Mouse (Mus musculus): Measurements from ENCODE around the gene Ppp1r26.
"Not testable (repeated sequence)": the region's sequence is repeated elsewhere in the genome, so short reads cannot be mapped to it uniquely, and the experiment has no call there.

Ppp1r26 gene

GRCm38 (mm10) chr2:28446181-28446514 lies 452 bp upstream of the Ppp1r26 start:
- no peak for DNase-seq (ENCODE audit: low spot score in 2 of 2)

GRCm38 (mm10) chr2:28447315-28447670 lies 693 bp downstream of the Ppp1r26 start:
- no peak for DNase-seq (ENCODE audit: low spot score in 2 of 2)

GRCm38 (mm10) chr2:28451663-28452062 lies 5.1 kb downstream of the Ppp1r26 start:
- no peak for DNase-seq (ENCODE audit: low spot score in 2 of 2)

- DNase-seq (ENCODE audit: low spot score in 2 of 2) = no peak
Measured at GRCm38 (mm10) chr2:28453539-28453938, 6.9 kb downstream of the Ppp1r26 start.

- no peak for DNase-seq (ENCODE audit: low spot score in 2 of 2)
Measured at GRCm38 (mm10) chr2:28456616-28457015, 10.0 kb downstream of the Ppp1r26 start.

- DNase-seq (ENCODE audit: low spot score in 2 of 2) = peak in 1 of 2 experiments; percentile 41
Measured at GRCm38 (mm10) chr2:28463919-28464318, 17.3 kb downstream of the Ppp1r26 start.

GRCm38 (mm10) chr2:28464919-28465318 lies 18.3 kb downstream of the Ppp1r26 start:
- DNase-seq (ENCODE audit: low spot score in 2 of 2) = no peak

- peak; percentile 68 to 75 for DNase-seq (ENCODE audit: low spot score in 2 of 2)
Measured at GRCm38 (mm10) chr2:28465836-28466518, 19.4 kb downstream of the Ppp1r26 start, which contains the start of gene 1700007K13Rik. TSS of gene 1700007K13Rik (minus strand) at chr2:28466332.

- DNase-seq (ENCODE audit: low spot score in 2 of 2) = peak; percentile 62 to 83
Measured at GRCm38 (mm10) chr2:28467860-28468485, 21.4 kb downstream of the Ppp1r26 start, which contains the start of gene Mrps2. TSS of gene Mrps2 (plus strand) at chr2:28468066.

- DNase-seq (ENCODE audit: low spot score in 2 of 2) = no peak
Measured at GRCm38 (mm10) chr2:28468486-28469225, 22.1 kb downstream of the Ppp1r26 start.

GRCm38 (mm10) chr2:28469461-28469860 lies 22.9 kb downstream of the Ppp1r26 start:
- no peak for DNase-seq (ENCODE audit: low spot score in 2 of 2)

GRCm38 (mm10) chr2:28470591-28470990 lies 24.0 kb downstream of the Ppp1r26 start:
- no peak for DNase-seq (ENCODE audit: low spot score in 2 of 2)

GRCm38 (mm10) chr2:28472011-28472410 lies 25.4 kb downstream of the Ppp1r26 start:
- not testable (repeated sequence) for DNase-seq (ENCODE audit: low spot score in 2 of 2)

- not testable (repeated sequence) for DNase-seq (ENCODE audit: low spot score in 2 of 2)
Measured at GRCm38 (mm10) chr2:28477993-28478392, 31.4 kb downstream of the Ppp1r26 start.

- DNase-seq (ENCODE audit: low spot score in 2 of 2) = no peak
Measured at GRCm38 (mm10) chr2:28479208-28480204, 32.9 kb downstream of the Ppp1r26 start.

- no peak for DNase-seq (ENCODE audit: low spot score in 2 of 2)
Measured at GRCm38 (mm10) chr2:28483861-28484260, 37.3 kb downstream of the Ppp1r26 start.

GRCm38 (mm10) chr2:28494521-28494920 lies 47.9 kb downstream of the Ppp1r26 start:
- no peak for DNase-seq (ENCODE audit: low spot score in 2 of 2)

GRCm38 (mm10) chr2:28495207-28495756 lies 48.7 kb downstream of the Ppp1r26 start:
- no peak for DNase-seq (ENCODE audit: low spot score in 2 of 2)

GRCm38 (mm10) chr2:28495801-28496595 lies 49.4 kb downstream of the Ppp1r26 start:
- no peak for DNase-seq (ENCODE audit: low spot score in 2 of 2)

GRCm38 (mm10) chr2:28496671-28497070 lies 50.1 kb downstream of the Ppp1r26 start, which contains the start of gene Gbgt1:
TSS of gene Gbgt1 (plus strand) at chr2:28496891.
- DNase-seq (ENCODE audit: low spot score in 2 of 2) = no peak
